Mouse (Mus musculus) midbrain, embryonic 15.5 days (tissue): ENCODE data around the gene Rnf207. TPM values are rescaled to one million over a fixed set of nuclear protein-coding genes. Genes with fewer than 3 reads are reported as not detected.

Experiments used
- ATAC-seq: fragments of 200-750 bp; cut with Nextera tagmentation; replicated peaks from 2 replicates; pipeline ENCODE4 v1.8.0; 2017; ENCODE audit warnings: moderate TSS enrichment
- H3K27ac ChIP-seq: fragments of 300-500 bp; sonication (generic); 2 replicates; pipeline ENCODE4 v1.5.1; 2015; ENCODE audit warnings: mild to moderate bottlenecking, inconsistent platforms
- H3K27me3 ChIP-seq: fragments of 300-500 bp; sonication (generic); replicated peaks from 2 replicates; pipeline ENCODE4 v1.6.1; 2015; ENCODE audit warnings: inconsistent platforms
- H3K36me3 ChIP-seq: fragments of 300-500 bp; sonication (generic); replicated peaks from 2 replicates; pipeline ENCODE4 v1.6.1; 2015; ENCODE audit warnings: inconsistent platforms
- H3K4me1 ChIP-seq: fragments of 300-500 bp; sonication (generic); 2 replicates; pipeline ENCODE4 v1.6.1; 2015; ENCODE audit warnings: inconsistent platforms
- H3K4me2 ChIP-seq: fragments of 300-500 bp; sonication (generic); 2 replicates; pipeline ENCODE4 v1.6.1; 2015; ENCODE audit warnings: inconsistent platforms, mild to moderate bottlenecking, moderate library complexity
- H3K4me3 ChIP-seq: fragments of 300-500 bp; sonication (generic); 2 replicates; pipeline ENCODE4 v1.5.1; 2015; ENCODE audit warnings: mild to moderate bottlenecking, inconsistent platforms
- H3K9ac ChIP-seq: fragments of 300-500 bp; sonication (generic); 2 replicates; pipeline ENCODE4 v1.6.1; 2015; ENCODE audit warnings: mild to moderate bottlenecking, inconsistent platforms
- H3K9me3 ChIP-seq: fragments of 300-500 bp; sonication (generic); 2 replicates; pipeline ENCODE4 v1.6.1; 2016; ENCODE audit warnings: inconsistent platforms
- WGBS: fragments of 180-500 bp; shearing (Covaris S2); methylation state at CpG from one replicate; pipeline ENCODE4 v1.1.7; 2015; ENCODE audit warnings: mixed read lengths; 5-methylcytosine and 5-hydroxymethylcytosine counted together
- polyA plus RNA-seq: library from polyadenylated mRNA; unstranded; fragments of >200 nt; fragmentation: Nextera tagmentation; extraction: Ambion mirVana; gene quantifications from 2 replicates; pipeline ENCODE4 v1.2.1, GENCODE M21; 2015

The Rnf207 gene
- polyA plus RNA-seq, 1 experiment from 2014 or later: 8.6 TPM

DNA sequence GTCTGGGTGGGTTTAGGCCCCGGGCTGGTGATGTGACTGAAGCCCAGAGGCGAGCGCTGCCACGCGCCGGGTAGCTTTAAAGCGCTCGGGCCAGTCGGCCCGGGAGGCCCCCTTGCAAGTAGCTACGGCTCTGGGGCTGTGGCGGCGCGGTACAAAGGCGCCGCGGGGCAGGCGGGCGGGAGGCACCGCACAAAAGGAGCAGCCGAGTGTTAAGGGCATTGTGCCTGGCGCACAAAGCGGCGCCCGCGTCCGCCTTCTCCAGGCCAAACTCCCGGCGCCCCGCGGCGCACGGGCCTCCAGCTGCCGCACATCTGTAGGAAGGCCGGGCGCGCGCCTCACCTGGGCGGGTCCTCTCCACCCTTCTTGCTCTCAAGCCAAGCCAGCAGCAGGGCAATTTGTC is 28.4 kb downstream of the Rnf207 start:
- under 1% methylated on average over 39 of the region's 39 CpGs for WGBS
- H3K9ac ChIP-seq: peak overlapping the region; percentile 26
- ATAC-seq: no peak
- H3K36me3 ChIP-seq: no peaks in the 10 kb centered on the region
- H3K27me3 ChIP-seq: peaks cover 87% of the 10 kb centered on the region
- H3K4me1 ChIP-seq: peaks cover 58% of the 10 kb centered on the region
- H3K4me3 ChIP-seq: peak overlapping the region; percentile 30
- no peak overlapping the region for H3K27ac ChIP-seq
- no peaks in the 10 kb centered on the region for H3K9me3 ChIP-seq
- H3K4me2 ChIP-seq: peak overlapping the region; percentile 59

GRCm38 (mm10) chr4:152288398-152288945 is 30.3 kb downstream of the Rnf207 start:
- no peak overlapping the region for H3K4me2 ChIP-seq
- no peaks in the 10 kb centered on the region for H3K9me3 ChIP-seq
- no peaks in the 10 kb centered on the region for H3K36me3 ChIP-seq
- peaks cover 87% of the 10 kb centered on the region for H3K27me3 ChIP-seq
- WGBS: 22% methylated on average over 18 of the region's 18 CpGs
- H3K4me1 ChIP-seq: peaks cover 59% of the 10 kb centered on the region
- H3K9ac ChIP-seq: no peak overlapping the region
- no peak overlapping the region for H3K4me3 ChIP-seq
- no peak overlapping the region for H3K27ac ChIP-seq
- ATAC-seq: no peak

GRCm38 (mm10) chr4:152287317-152288120 is 31.3 kb downstream of the Rnf207 start:
- Histone ChIP-seq H3K4me2 (peak overlapping the region; percentile 80; the same call in 1 of the 2 replicates), H3K36me3 (no peaks in the 10 kb centered on the region), H3K27ac (no peak overlapping the region), H3K4me1 (peaks cover 64% of the 10 kb centered on the region), H3K27me3 (peaks cover 90% of the 10 kb centered on the region), H3K9ac (no peak overlapping the region), H3K9me3 (no peaks in the 10 kb centered on the region), H3K4me3 (no peak overlapping the region)
- no peak for ATAC-seq
- 13% methylated on average over 19 of the region's 19 CpGs for WGBS

DNA sequence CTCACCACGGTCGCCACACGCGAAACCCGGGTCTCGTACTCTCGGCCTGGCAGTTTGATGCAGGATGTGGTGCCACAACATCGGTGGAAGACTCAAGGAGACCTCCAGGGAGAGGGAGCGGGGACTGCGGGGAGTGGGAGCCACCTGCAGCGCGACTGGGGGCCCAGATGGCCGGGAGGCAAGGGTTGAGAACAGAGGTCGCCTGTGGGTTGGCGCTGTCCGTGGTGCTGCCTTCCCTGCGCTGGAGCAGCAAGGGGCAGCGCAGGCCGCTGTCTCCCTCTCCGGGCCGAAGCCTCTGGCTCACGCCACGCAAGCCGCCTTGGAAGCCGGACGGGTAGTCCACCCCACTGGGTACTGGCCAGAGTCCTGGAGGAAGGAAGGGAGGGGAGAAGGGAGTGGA is 31.9 kb downstream of the Rnf207 start:
- no peaks in the 10 kb centered on the region for H3K36me3 ChIP-seq
- H3K4me2 ChIP-seq: peak overlapping the region; percentile 80
- peak overlapping the region; percentile 12; the same call in 1 of the 2 replicates for H3K9ac ChIP-seq
- WGBS: 4% methylated on average over 25 of the region's 26 CpGs
- H3K9me3 ChIP-seq: no peaks in the 10 kb centered on the region
- peaks cover 90% of the 10 kb centered on the region for H3K27me3 ChIP-seq
- ATAC-seq: no peak
- H3K4me3 ChIP-seq: peak overlapping the region; percentile 39
- no peak overlapping the region for H3K27ac ChIP-seq
- H3K4me1 ChIP-seq: peaks cover 58% of the 10 kb centered on the region

DNA sequence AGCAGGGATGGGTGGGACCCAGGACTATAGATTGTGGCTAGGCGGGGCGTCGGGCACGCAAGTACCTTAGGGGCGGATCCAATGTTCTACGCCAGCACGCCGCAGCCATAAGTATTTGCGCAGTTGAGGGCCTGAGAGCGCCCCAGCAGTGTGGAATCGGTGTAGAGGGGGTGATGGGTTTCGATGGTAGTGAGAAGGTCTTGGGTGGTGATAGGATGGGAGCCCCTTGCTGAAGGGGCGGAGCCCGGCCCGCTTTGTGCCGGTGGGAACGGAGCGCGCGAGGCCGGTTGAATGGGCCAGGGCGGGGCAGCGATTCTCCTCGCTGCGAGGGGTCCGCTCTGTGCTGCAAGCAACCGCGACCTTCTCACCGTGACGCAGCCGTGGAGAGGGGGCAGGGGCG is 32.6 kb downstream of the Rnf207 start:
- Histone ChIP-seq H3K27ac (no peak overlapping the region), H3K4me2 (peak overlapping the region; percentile 80), H3K4me3 (peak overlapping the region; percentile 39), H3K9ac (peak overlapping the region; percentile 46), H3K9me3 (no peaks in the 10 kb centered on the region), H3K27me3 (peaks cover 90% of the 10 kb centered on the region), H3K4me1 (peaks cover 52% of the 10 kb centered on the region), H3K36me3 (no peaks in the 10 kb centered on the region)
- ATAC-seq: peak; percentile 31
- 2% methylated on average over 32 of the region's 32 CpGs for WGBS

DNA sequence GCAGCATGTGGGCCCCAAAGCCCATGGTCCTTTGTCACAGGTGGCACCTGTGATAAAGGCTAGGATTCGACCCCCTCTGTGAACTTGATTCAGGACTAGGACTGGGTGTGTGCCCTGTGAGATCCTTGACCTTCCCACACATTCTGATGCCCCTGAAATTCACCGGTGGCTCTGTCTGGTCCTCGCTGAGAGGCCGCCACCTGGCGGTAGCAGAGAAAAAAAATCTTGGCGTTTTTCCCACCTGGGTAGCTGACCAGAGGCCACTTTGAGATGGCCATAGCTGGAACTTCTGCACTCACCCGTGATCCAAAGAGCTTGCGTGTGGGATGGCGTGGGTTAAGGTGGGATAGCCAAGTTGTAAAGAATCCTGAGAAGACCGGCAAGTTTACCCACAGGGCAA is 33.3 kb downstream of the Rnf207 start:
- no peak overlapping the region for H3K4me2 ChIP-seq
- H3K27ac ChIP-seq: no peak overlapping the region

DNA sequence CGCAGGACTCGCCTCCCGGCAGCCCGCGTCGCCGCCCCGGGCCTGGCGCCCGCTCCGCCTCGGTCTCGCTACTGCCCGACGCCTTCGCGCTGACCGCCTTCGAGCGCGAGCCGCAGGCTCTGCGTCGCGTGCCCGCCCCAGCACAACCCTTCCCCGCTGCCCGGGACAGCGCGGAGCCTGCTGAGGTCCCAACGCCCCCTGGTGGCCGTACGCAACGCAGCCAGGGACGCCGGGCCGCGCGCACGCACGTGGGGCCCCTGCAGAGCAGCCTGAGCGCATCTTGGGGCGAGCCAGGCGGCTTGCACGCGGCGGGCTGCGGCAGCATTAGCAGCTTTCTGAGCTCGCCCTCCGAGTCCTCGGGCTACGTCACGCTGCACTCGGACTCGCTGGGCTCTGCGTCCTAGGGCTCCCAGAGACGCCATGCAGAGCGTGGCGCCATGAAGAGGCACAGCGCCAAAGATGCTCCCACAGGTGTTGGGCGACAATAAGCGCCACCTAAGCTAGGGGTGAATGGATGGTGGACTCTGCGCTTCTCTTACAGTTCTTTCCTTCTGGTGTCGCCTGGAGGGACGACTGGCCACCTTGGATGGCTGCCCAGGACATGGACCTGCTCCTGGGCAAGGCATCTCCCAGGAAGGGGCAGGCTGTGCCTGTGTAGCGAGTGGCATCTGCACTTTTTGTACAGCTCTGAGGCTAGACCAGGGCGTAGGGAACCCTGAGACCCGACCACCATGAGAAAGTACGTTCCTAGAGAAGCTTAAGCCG is 35.4 kb downstream of the Rnf207 start:
- Histone ChIP-seq H3K4me1 (peaks cover 36% of the 10 kb centered on the region), H3K27ac (no peak overlapping the region), H3K27me3 (peaks cover 94% of the 10 kb centered on the region), H3K36me3 (no peaks in the 10 kb centered on the region), H3K9ac (peak overlapping the region; percentile 24; the same call in 1 of the 2 replicates), H3K4me2 (peak overlapping the region; percentile 51), H3K4me3 (peak overlapping the region; percentile 27), H3K9me3 (no peaks in the 10 kb centered on the region)
- ATAC-seq: peak; percentile 73
- whole genome bisulfite sequencing: 5% methylated on average over 70 of the region's 70 CpGs

More for the DNA sequence above, 33.3 kb downstream of the Rnf207 start:
- Histone ChIP-seq H3K4me3 (no peak overlapping the region), H3K9me3 (no peaks in the 10 kb centered on the region), H3K9ac (no peak overlapping the region), H3K4me1 (peaks cover 46% of the 10 kb centered on the region), H3K36me3 (no peaks in the 10 kb centered on the region), H3K27me3 (peaks cover 90% of the 10 kb centered on the region)
- no peak for ATAC-seq
- WGBS: 4% methylated on average over 10 of the region's 10 CpGs

DNA sequence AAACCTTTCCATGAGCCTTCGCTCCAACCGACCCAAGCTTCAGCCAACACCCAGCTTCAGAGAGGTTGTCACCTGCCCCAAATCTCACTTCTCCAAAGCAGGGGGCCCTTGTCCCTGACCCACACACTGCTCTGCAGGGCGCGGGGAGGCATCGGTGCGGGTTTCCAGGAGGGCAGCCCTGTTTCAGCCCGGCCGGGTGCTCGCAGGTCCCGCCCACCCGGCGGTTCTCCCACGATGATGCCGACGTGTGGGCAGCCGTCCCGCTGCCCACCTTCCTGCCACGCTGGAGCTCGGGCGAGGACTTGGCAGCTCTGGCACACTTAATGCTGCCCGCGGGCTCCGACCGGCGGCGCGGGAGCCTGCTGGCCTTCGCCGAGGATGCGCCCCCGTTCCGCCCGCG is 36.1 kb downstream of the Rnf207 start:
- H3K4me2 ChIP-seq: peak overlapping the region; percentile 51
- no peaks in the 10 kb centered on the region for H3K36me3 ChIP-seq
- ATAC-seq: peak; percentile 12
- H3K9ac ChIP-seq: no peak overlapping the region; the same call in 1 of the 2 replicates
- H3K27ac ChIP-seq: no peak overlapping the region
- H3K4me3 ChIP-seq: peak overlapping the region; percentile 27
- peaks cover 30% of the 10 kb centered on the region for H3K4me1 ChIP-seq
- WGBS: 16% methylated on average over 33 of the region's 34 CpGs
- H3K27me3 ChIP-seq: peaks cover 87% of the 10 kb centered on the region
- no peaks in the 10 kb centered on the region for H3K9me3 ChIP-seq

DNA sequence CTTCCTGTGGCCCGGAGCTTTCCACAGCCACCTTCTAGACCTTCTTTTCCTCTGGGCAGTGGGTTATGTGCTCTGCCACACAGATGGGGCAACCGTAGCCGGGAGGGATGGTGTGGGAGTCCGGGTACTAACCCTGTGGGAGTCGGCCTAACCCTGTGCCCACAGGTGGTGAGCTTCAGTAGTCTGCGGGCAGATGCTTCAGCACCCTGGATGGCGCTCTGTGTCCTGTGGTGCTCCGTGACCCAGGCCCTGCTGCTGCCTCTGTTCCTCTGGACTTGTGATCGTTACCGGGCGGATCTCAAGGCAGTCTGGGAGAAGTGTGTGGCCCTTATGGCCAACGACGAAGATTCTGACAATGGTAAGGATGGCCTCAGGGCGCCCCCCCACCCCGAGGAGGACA is 37.2 kb downstream of the Rnf207 start:
- no peak overlapping the region for H3K27ac ChIP-seq
- no peaks in the 10 kb centered on the region for H3K36me3 ChIP-seq
- no peak overlapping the region for H3K9ac ChIP-seq
- H3K9me3 ChIP-seq: no peaks in the 10 kb centered on the region
- ATAC-seq: no peak
- H3K27me3 ChIP-seq: peaks cover 85% of the 10 kb centered on the region
- H3K4me2 ChIP-seq: no peak overlapping the region
- 59% methylated on average over 15 of the region's 15 CpGs for WGBS
- peaks cover 18% of the 10 kb centered on the region for H3K4me1 ChIP-seq
- H3K4me3 ChIP-seq: no peak overlapping the region

- ATAC-seq: no peak
- Histone ChIP-seq H3K27me3 (peaks cover 73% of the 10 kb centered on the region), H3K4me3 (no peak overlapping the region), H3K9ac (no peak overlapping the region), H3K9me3 (no peaks in the 10 kb centered on the region), H3K27ac (no peak overlapping the region), H3K36me3 (no peaks in the 10 kb centered on the region), H3K4me1 (peaks cover 21% of the 10 kb centered on the region), H3K4me2 (no peak overlapping the region)
- 88% methylated on average over 23 of the region's 23 CpGs for WGBS
These were observed 39.8 kb downstream of the Rnf207 start for GRCm38 (mm10) chr4:152278986-152279385.

DNA sequence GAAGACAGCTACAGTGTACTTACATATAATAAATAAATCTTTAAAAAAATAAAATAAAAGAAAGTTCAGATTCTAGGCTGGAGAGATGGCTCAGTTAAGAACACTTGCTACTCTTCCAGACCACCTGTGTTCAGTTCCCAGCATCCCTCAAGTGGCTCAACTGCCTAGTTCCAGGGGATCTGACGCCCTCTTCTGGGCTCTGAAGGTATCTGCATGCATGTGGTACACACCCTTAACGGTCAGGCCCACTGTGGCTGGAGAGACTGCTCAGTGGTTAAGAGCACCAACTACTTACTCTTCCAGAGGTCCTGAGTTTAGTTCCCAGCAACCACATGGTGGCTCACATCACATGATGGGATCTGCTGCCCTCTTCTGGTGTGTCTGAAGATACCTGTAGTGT is 40.9 kb downstream of the Rnf207 start:
- H3K36me3 ChIP-seq: no peaks in the 10 kb centered on the region
- H3K9me3 ChIP-seq: no peaks in the 10 kb centered on the region
- H3K4me3 ChIP-seq: no peak overlapping the region
- peaks cover 69% of the 10 kb centered on the region for H3K27me3 ChIP-seq
- no peak for ATAC-seq
- H3K9ac ChIP-seq: no peak overlapping the region
- H3K4me1 ChIP-seq: peaks cover 25% of the 10 kb centered on the region
- no peak overlapping the region for H3K4me2 ChIP-seq
- no peak overlapping the region for H3K27ac ChIP-seq
- 72% methylated on average over 2 of the region's 2 CpGs for WGBS
